Mouse (Mus musculus): ENCODE measurements around the gene Ube2c. TPM values are rescaled to one million over a fixed set of nuclear protein-coding genes. Genes with fewer than 3 reads are reported as not detected.
A peak's percentile ranks its signal among the peaks of the same experiment; 100 is the strongest.

Ube2c gene
- total and polyA plus RNA-seq, 2 experiments from 2014 or later = 18.1 to 38.5 TPM

GRCm38 (mm10) chr2:164803921-164804313 is 34.2 kb downstream of the Ube2c start:
- H3K27ac ChIP-seq (ENCODE audit: low read depth, low read length) = peak overlapping the region; percentile 87; the same call in 1 of the 2 replicates
- no peak for TF ChIP-seq CTCF (IDR thresholded peaks at IDR 0.05)
- no peak for ATAC-seq (ENCODE audit: low FRiP score)
- peak overlapping the region; percentile 73 for H3K4me3 ChIP-seq (ENCODE audit: low read depth, low read length)
- no peaks in the 10 kb centered on the region for H3K9me3 ChIP-seq (ENCODE audit: low read length)
- no peaks in the 10 kb centered on the region for H3K27me3 ChIP-seq (ENCODE audit: insufficient read depth, low read length)
- H3K4me1 ChIP-seq (ENCODE audit: insufficient read depth, low read length) = no peaks in the 10 kb centered on the region
- 58% methylated on average over 1 of the region's 1 CpGs for WGBS
- H3K4me2 ChIP-seq (ENCODE audit: low read depth, low read length, poor library complexity, severe bottlenecking) = peak overlapping the region; percentile 63
- no peak for DNase-seq (ENCODE audit: low spot score)
- H3K9ac ChIP-seq (replicated peaks; ENCODE audit: low read length, poor library complexity, severe bottlenecking) = peak overlapping the region; percentile 63
- H3K36me3 ChIP-seq (ENCODE audit: insufficient read depth, low read length) = peaks cover 8% of the 10 kb centered on the region

DNA sequence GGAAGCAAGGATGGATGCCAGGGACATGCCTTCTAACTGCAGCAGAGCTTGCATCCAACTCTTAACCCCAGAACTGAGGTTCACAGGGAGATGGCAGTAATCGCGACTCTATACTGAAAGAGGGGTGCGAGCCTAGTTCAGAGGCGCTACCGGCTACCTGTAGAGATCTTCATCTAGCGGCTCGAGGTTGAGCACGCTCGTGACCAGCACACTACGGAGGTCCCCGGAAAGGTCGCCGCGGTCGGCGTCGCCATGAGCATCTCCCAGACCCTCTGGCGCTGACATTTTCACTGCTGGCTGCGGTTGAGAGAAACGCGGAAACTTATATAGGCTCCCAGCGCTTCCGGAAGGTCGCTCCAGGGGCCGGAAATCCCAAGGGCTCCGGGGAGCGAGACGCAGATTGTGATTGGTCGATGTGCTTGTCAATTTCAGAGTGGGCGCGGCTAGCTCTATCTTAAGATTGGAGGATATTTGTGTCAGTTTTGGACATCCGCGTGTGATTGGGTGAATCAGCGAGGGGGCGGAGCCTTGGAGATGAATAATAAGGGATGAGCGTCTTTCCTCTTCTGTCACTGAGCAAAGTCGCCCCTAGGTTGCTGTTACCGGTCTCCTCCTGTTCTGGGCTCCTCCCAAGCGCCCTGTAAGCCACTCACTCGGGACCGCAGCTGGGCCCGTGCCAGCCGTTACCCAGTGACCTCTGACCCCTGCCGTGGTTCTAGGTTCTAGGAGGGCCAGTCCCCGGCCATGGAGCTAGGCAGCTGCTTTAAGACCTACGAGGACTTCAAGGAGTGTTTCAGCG is 35.0 kb downstream of the Ube2c start, which contains the start of the genes Acot8 and Zswim3:
Acot8 (minus strand) TSS at position 350 of the 799 bp plus-strand sequence.
Zswim3 (plus strand) TSS at position 566 of the 799 bp plus-strand sequence.
- no peaks in the 10 kb centered on the region for H3K4me1 ChIP-seq (ENCODE audit: insufficient read depth, low read length)
- under 1% methylated on average over 47 of the region's 47 CpGs for WGBS
- H3K4me2 ChIP-seq (ENCODE audit: low read depth, low read length, poor library complexity, severe bottlenecking) = peak within 1 kb of the TSS; percentile 81
- peak within 1 kb of the TSS; percentile 92 for H3K9ac ChIP-seq (replicated peaks; ENCODE audit: low read length, poor library complexity, severe bottlenecking)
- ATAC-seq (ENCODE audit: low FRiP score) (peak; percentile 97), DNase-seq (ENCODE audit: low spot score) (peak; percentile 99)
- peak within 1 kb of the TSS; percentile 90 for H3K27ac ChIP-seq (ENCODE audit: low read depth, low read length)
- peaks cover 13% of the 10 kb centered on the region for H3K36me3 ChIP-seq (ENCODE audit: insufficient read depth, low read length)
- no peaks in the 10 kb centered on the region for H3K27me3 ChIP-seq (ENCODE audit: insufficient read depth, low read length)
- no peaks in the 10 kb centered on the region for H3K9me3 ChIP-seq (ENCODE audit: low read length)
- H3K4me3 ChIP-seq (ENCODE audit: low read depth, low read length) = peak within 1 kb of the TSS; percentile 73
- TF ChIP-seq CTCF (IDR thresholded peaks at IDR 0.05) = no peak

DNA sequence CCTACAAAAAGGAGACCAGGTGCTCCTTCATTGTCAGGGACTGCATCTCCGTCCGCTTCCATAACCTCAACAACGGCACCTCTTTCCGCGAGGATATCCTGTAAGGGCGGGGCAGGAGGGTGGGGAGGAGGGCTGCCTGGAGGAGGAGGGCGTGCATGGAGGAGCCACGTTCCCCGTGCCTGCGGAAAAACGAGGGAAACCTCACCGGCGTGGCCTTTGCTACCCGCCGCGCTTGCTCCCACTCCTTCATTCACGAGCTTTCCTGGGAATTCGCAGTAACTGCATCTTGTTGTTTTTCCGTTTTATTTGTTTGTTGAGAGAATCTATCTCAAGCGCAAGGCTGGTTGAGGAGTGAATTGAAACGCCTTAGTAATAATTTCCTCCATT is 35.6 kb downstream of the Ube2c start:
- Histone ChIP-seq H3K27me3 (ENCODE audit: insufficient read depth, low read length) (no peaks in the 10 kb centered on the region), H3K4me3 (ENCODE audit: low read depth, low read length) (peak overlapping the region; percentile 73), H3K4me2 (ENCODE audit: low read depth, low read length, poor library complexity, severe bottlenecking) (peak overlapping the region; percentile 81), H3K36me3 (ENCODE audit: insufficient read depth, low read length) (peaks cover 16% of the 10 kb centered on the region), H3K9ac (replicated peaks; ENCODE audit: low read length, poor library complexity, severe bottlenecking) (peak overlapping the region; percentile 92), H3K4me1 (ENCODE audit: insufficient read depth, low read length) (no peaks in the 10 kb centered on the region), H3K9me3 (ENCODE audit: low read length) (no peaks in the 10 kb centered on the region), H3K27ac (ENCODE audit: low read depth, low read length) (peak overlapping the region; percentile 90)
- DNase-seq (ENCODE audit: low spot score) (peak; percentile 31), ATAC-seq (ENCODE audit: low FRiP score) (peak; percentile 57)
- no peak for TF ChIP-seq CTCF (IDR thresholded peaks at IDR 0.05)
- WGBS = under 1% methylated on average over 21 of the region's 21 CpGs

GRCm38 (mm10) chr2:164806614-164807013 is 36.9 kb downstream of the Ube2c start:
- H3K27ac ChIP-seq (ENCODE audit: low read depth, low read length) = no peak overlapping the region
- no peaks in the 10 kb centered on the region for H3K9me3 ChIP-seq (ENCODE audit: low read length)
- H3K36me3 ChIP-seq (ENCODE audit: insufficient read depth, low read length) = peaks cover 18% of the 10 kb centered on the region
- H3K4me3 ChIP-seq (ENCODE audit: low read depth, low read length) = no peak overlapping the region
- DNase-seq (ENCODE audit: low spot score) (no peak), ATAC-seq (ENCODE audit: low FRiP score) (no peak)
- H3K4me2 ChIP-seq (ENCODE audit: low read depth, low read length, poor library complexity, severe bottlenecking) = no peak overlapping the region
- 88% methylated on average over 7 of the region's 7 CpGs for WGBS
- H3K4me1 ChIP-seq (ENCODE audit: insufficient read depth, low read length) = no peaks in the 10 kb centered on the region
- no peak overlapping the region for H3K9ac ChIP-seq (replicated peaks; ENCODE audit: low read length, poor library complexity, severe bottlenecking)
- no peak for TF ChIP-seq CTCF (IDR thresholded peaks at IDR 0.05)
- H3K27me3 ChIP-seq (ENCODE audit: insufficient read depth, low read length) = no peaks in the 10 kb centered on the region

DNA sequence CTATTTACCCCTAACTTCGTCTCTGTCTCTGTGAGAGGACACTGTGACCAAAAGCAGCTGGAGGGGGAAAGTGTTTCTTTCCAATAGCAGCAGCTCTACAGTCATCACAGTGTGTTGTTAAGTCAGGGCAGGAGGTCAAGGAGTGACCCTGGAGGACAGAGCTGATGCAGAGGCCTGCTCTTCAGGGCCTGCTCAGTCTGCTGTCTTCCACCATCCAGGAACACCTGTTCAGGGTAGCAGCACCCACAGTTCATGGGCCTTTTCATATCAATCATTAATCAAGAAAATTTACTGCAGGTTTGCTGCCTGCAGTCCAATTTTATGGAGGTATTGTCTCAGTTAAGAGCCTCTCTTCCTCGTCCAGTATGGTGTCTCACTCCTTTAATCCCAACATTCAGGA is 43.9 kb downstream of the Ube2c start:
- no peaks in the 10 kb centered on the region for H3K4me1 ChIP-seq (ENCODE audit: insufficient read depth, low read length)
- 69% methylated on average over 2 of the region's 2 CpGs for WGBS
- H3K9ac ChIP-seq (replicated peaks; ENCODE audit: low read length, poor library complexity, severe bottlenecking) = no peak overlapping the region
- H3K27me3 ChIP-seq (ENCODE audit: insufficient read depth, low read length) = no peaks in the 10 kb centered on the region
- no peak for TF ChIP-seq CTCF (IDR thresholded peaks at IDR 0.05)
- ATAC-seq (ENCODE audit: low FRiP score) (no peak), DNase-seq (ENCODE audit: low spot score) (no peak)
- H3K36me3 ChIP-seq (ENCODE audit: insufficient read depth, low read length) = peaks cover 13% of the 10 kb centered on the region
- H3K27ac ChIP-seq (ENCODE audit: low read depth, low read length) = no peak overlapping the region
- no peaks in the 10 kb centered on the region for H3K9me3 ChIP-seq (ENCODE audit: low read length)
- no peak overlapping the region for H3K4me2 ChIP-seq (ENCODE audit: low read depth, low read length, poor library complexity, severe bottlenecking)
- no peak overlapping the region for H3K4me3 ChIP-seq (ENCODE audit: low read depth, low read length)

GRCm38 (mm10) chr2:164815348-164815747 is 45.6 kb downstream of the Ube2c start:
- no peak overlapping the region for H3K9ac ChIP-seq (replicated peaks; ENCODE audit: low read length, poor library complexity, severe bottlenecking)
- ATAC-seq (ENCODE audit: low FRiP score) = no peak
- H3K27me3 ChIP-seq (ENCODE audit: insufficient read depth, low read length) = no peaks in the 10 kb centered on the region
- no peaks in the 10 kb centered on the region for H3K4me1 ChIP-seq (ENCODE audit: insufficient read depth, low read length)
- H3K4me3 ChIP-seq (ENCODE audit: low read depth, low read length) = no peak overlapping the region
- H3K4me2 ChIP-seq (ENCODE audit: low read depth, low read length, poor library complexity, severe bottlenecking) = no peak overlapping the region
- no peaks in the 10 kb centered on the region for H3K9me3 ChIP-seq (ENCODE audit: low read length)
- TF ChIP-seq CTCF (IDR thresholded peaks at IDR 0.05) = no peak
- no peak for DNase-seq (ENCODE audit: low spot score)
- WGBS = 93% methylated on average over 5 of the region's 5 CpGs
- H3K27ac ChIP-seq (ENCODE audit: low read depth, low read length) = no peak overlapping the region
- peaks cover 5% of the 10 kb centered on the region for H3K36me3 ChIP-seq (ENCODE audit: insufficient read depth, low read length)
